Mouse (Mus musculus) intestine, embryonic 14.5 days (tissue): ENCODE results near the gene Dlgap5. TPM values are rescaled to one million over a fixed set of nuclear protein-coding genes. Genes with fewer than 3 reads are reported as not detected.
"Not testable (repeated sequence)": the region's sequence is repeated elsewhere in the genome, so short reads cannot be mapped to it uniquely, and the experiment has no call there.

Experiments used
- ATAC-seq: fragments of 200-750 bp; cut with Nextera tagmentation; replicated peaks from 2 replicates; pipeline ENCODE4 v1.8.0; 2017; ENCODE audit warnings: low read depth, moderate number of reproducible peaks, moderate TSS enrichment, moderate library complexity; ENCODE audit not compliant: low FRiP score, low TSS enrichment
- DNase-seq: peaks from one replicate; pipeline ENCODE4 v3.0.0-alpha.2; 2018; ENCODE audit warnings: low spot score
- H3K27ac ChIP-seq: fragments of 300-500 bp; sonication (generic); 2 replicates; pipeline ENCODE4 v1.5.1; 2014; ENCODE audit warnings: low read depth, mild to moderate bottlenecking, control low read depth
- H3K27me3 ChIP-seq: fragments of 300-500 bp; sonication (generic); replicated peaks from 2 replicates; pipeline ENCODE4 v1.6.1; 2014; ENCODE audit warnings: low read length, control low read depth; ENCODE audit not compliant: control insufficient read depth, insufficient read depth
- H3K36me3 ChIP-seq: fragments of 300-500 bp; sonication (generic); 2 replicates; pipeline ENCODE4 v1.6.1; 2014; ENCODE audit warnings: low read length, control low read depth; ENCODE audit not compliant: control insufficient read depth, insufficient read depth
- H3K4me1 ChIP-seq: fragments of 300-500 bp; sonication (generic); replicated peaks from 2 replicates; pipeline ENCODE4 v1.6.1; 2014; ENCODE audit warnings: low read length, control low read depth, mixed read lengths; ENCODE audit not compliant: control insufficient read depth, insufficient read depth
- H3K4me2 ChIP-seq: fragments of 300-500 bp; sonication (generic); 2 replicates; pipeline ENCODE4 v1.6.1; 2014; ENCODE audit warnings: low read length
- H3K4me3 ChIP-seq: fragments of 300-500 bp; sonication (generic); 2 replicates; pipeline ENCODE4 v1.5.1; 2014; ENCODE audit warnings: low read depth, low read length, control low read depth, mixed read lengths
- H3K9ac ChIP-seq: fragments of 300-500 bp; sonication (generic); 2 replicates; pipeline ENCODE4 v1.6.1; 2014; ENCODE audit warnings: mild to moderate bottlenecking, low read length
- H3K9me3 ChIP-seq: fragments of 300-500 bp; sonication (generic); 2 replicates; pipeline ENCODE4 v1.6.1; 2016; ENCODE audit warnings: low read length, control low read depth; ENCODE audit not compliant: control insufficient read depth
- WGBS: fragments of 180-500 bp; shearing (Covaris S2); extraction: QIAGEN DNeasy Blood & Tissue Kit; methylation state at CpG from one replicate; pipeline ENCODE4 v1.1.7; 2014; 5-methylcytosine and 5-hydroxymethylcytosine counted together
- polyA plus RNA-seq: library from polyadenylated mRNA; unstranded; fragments of >200 nt; fragmentation: Nextera tagmentation; extraction: Ambion mirVana; gene quantifications from 2 replicates; pipeline ENCODE4 v1.2.1, GENCODE M21; 2014

Gene Dlgap5
- polyA plus RNA-seq, result 39.5 and 49.9 TPM in 2 replicates

DNA sequence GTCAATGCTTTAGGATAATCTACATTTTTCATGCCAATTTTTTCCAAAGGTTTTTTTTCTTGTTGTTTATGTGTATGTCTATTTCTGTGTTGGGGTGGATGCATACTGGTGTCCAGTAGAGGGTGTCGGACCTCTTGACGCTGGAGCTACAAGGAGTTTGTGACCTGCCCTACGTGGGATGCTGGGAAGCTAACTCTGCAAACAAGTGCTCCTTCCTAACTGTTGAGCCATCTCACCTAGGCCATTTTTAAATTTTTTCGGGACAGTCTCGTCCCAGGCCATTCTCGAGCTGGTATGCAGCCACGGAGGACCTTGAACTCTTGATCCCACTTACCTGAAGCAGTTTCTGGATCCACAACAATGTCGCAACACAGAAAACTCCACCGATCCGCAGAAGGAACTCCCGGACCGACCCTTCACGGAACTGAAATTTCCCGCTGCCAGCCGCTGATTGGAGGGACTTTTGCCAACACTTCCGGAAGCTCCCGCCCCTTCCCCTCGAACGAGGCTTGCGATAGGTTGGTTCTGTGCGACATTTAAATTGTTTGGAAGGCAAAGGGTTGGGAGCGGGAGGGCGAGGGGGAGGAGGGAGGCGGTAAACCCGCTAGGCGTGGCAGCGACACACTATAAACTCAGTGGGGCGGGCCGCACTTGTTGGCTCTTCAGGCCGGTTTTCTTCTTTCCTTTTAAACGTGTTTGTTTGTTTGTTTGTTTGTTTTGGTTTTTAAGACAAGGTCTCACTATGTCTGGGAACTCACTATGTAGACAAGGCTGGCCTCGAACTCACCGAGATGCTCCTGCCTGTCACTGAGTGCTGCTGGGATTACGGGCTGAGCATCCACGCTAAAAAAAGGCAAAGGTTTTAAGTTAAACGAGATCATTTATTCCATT, at the start of gene Dlgap5:
Gene Dlgap5 (minus strand): TSS at position 633 of the 891 bp plus-strand sequence.
- peak within 1 kb of the TSS; percentile 49 for H3K9ac ChIP-seq
- peak within 1 kb of the TSS; percentile 45; the same call in 1 of the 2 replicates for H3K27ac ChIP-seq
- H3K36me3 ChIP-seq, result peaks cover 30% of the 10 kb centered on the region
- peaks cover 10% of the 10 kb centered on the region for H3K4me1 ChIP-seq
- DNase-seq (peak; percentile 96), ATAC-seq (peak; percentile 93)
- peak within 1 kb of the TSS; percentile 77 for H3K4me2 ChIP-seq
- peak within 1 kb of the TSS; percentile 61 for H3K4me3 ChIP-seq
- WGBS, result 1% methylated on average over 36 of the region's 36 CpGs
- H3K27me3 ChIP-seq, result no peaks in the 10 kb centered on the region
- H3K9me3 ChIP-seq, result no peaks in the 10 kb centered on the region

DNA sequence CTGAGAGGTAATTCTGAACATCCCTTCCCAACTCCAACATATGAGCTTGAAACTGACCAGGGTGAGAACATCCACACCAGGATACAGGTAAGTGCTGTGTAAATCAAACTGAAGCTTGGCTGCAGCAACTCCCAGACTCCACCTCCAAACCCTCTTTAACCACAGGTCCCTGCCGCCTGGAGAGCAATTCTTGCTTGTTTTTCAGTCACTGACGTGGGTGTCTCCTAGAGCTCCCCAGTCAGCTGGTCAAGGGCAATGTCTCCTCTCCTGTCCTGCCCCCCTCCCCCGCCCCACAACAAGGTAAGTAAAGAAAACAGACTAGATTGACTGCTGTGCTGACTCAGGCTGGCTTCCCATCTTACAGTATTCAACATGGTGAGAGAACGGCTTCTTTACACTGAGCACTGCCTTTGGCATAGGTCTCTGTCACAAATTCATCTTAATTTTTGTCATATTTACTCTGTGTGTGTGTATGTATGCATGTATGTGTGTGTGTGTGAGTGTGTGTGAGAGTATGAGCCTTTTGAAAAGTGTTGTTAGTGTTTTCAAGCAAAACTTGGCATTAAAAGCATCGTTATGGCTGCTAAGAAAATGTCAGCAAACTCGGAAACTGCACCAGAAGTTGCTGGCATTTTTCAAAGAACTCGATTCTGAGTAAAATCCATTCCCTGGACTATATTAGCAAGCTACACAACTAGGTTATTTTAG, 47.4 kb upstream of the Dlgap5 start:
- H3K4me1 ChIP-seq, result no peaks in the 10 kb centered on the region
- no peak for DNase-seq
- no peak overlapping the region for H3K4me2 ChIP-seq
- no peaks in the 10 kb centered on the region for H3K27me3 ChIP-seq
- no peaks in the 10 kb centered on the region for H3K36me3 ChIP-seq
- WGBS, result 46% methylated on average over 7 of the region's 7 CpGs
- H3K4me3 ChIP-seq, result no peak overlapping the region
- no peaks in the 10 kb centered on the region for H3K9me3 ChIP-seq
- H3K9ac ChIP-seq, result no peak overlapping the region
- no peak for ATAC-seq
- H3K27ac ChIP-seq, result no peak overlapping the region

DNA sequence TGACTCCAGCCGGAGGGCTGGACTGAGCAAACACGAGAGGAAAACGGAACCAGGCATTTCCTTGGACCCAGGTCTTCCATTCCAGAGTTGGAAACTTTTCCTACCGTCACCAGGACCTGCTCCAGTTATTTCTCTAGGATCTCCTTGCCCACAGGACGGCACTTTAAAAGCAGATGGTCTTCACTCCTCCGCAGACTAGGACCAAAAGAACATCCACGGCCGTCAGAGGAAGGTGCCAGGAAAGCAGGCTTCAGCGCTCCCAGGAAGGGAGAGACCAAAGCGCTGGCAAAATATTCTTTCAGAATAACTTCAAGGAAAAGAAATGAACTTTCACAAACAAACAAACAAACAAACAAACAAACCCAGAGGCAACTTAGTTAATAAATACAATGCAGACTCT, 46.2 kb upstream of the Dlgap5 start:
- no peak overlapping the region for H3K9ac ChIP-seq
- no peak overlapping the region for H3K27ac ChIP-seq
- H3K9me3 ChIP-seq, result no peaks in the 10 kb centered on the region
- no peaks in the 10 kb centered on the region for H3K27me3 ChIP-seq
- ATAC-seq, result no peak
- 79% methylated on average over 10 of the region's 10 CpGs for WGBS
- H3K4me2 ChIP-seq, result no peak overlapping the region
- no peaks in the 10 kb centered on the region for H3K36me3 ChIP-seq
- no peak overlapping the region for H3K4me3 ChIP-seq
- H3K4me1 ChIP-seq, result no peaks in the 10 kb centered on the region
- no peak for DNase-seq

GRCm38 (mm10) chr14:47462877-47463460, 44.8 kb upstream of the Dlgap5 start:
- H3K4me3 ChIP-seq, result no peak overlapping the region
- H3K4me2 ChIP-seq, result no peak overlapping the region
- H3K27ac ChIP-seq, result no peak overlapping the region
- ATAC-seq, result no peak
- 79% methylated on average over 9 of the region's 9 CpGs for WGBS
- no peaks in the 10 kb centered on the region for H3K36me3 ChIP-seq
- H3K9me3 ChIP-seq, result no peaks in the 10 kb centered on the region
- no peak overlapping the region for H3K9ac ChIP-seq
- DNase-seq, result no peak
- no peaks in the 10 kb centered on the region for H3K4me1 ChIP-seq
- H3K27me3 ChIP-seq, result no peaks in the 10 kb centered on the region

DNA sequence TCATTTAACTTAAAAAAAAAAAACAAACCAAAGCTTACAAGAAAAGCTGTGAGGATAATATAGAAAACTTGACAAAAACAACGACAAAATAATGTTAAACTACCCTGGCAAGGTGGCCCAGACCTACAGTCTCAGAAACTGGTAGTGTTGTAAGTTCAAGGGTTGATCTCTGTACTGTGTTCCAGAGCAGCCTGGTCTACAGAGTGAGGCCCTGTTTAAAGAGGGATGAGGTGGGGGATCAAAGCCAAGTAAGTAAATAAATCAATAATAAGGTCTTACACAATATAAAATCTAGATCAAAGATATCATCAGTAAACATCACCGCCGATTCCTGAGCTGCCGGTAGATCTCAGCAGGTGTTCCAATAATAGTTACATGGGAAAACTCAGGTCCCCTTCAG, 44.2 kb upstream of the Dlgap5 start:
- 72% methylated on average over 4 of the region's 4 CpGs for WGBS
- ATAC-seq, result no peak
- no peaks in the 10 kb centered on the region for H3K36me3 ChIP-seq
- no peaks in the 10 kb centered on the region for H3K4me1 ChIP-seq
- no peak overlapping the region for H3K4me2 ChIP-seq
- H3K27ac ChIP-seq, result no peak overlapping the region
- no peak for DNase-seq
- H3K9me3 ChIP-seq, result no peaks in the 10 kb centered on the region
- H3K9ac ChIP-seq, result no peak overlapping the region
- no peak overlapping the region for H3K4me3 ChIP-seq
- no peaks in the 10 kb centered on the region for H3K27me3 ChIP-seq

DNA sequence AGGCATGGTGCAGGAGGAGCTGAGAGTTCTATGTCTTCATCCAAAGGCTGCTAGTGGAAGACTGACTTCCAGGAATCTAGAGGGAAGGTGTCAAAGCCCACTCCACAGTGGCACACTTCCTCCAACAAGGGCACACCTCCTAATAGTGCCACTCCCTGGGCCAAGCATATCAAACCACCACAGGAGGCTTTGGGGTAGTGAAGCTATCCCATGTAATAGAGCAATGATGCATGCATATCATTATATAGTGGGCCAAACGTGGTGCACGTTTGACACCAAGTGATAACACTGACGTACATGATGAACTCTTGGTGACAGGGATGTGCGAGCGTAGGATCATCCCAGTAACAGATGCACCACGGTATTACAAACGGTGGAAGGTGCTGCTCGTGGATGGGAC, 43.8 kb upstream of the Dlgap5 start:
- WGBS, result 83% methylated on average over 8 of the region's 8 CpGs
- Histone ChIP-seq H3K27ac (no peak overlapping the region), H3K9ac (no peak overlapping the region), H3K4me1 (no peaks in the 10 kb centered on the region), H3K4me2 (no peak overlapping the region), H3K9me3 (no peaks in the 10 kb centered on the region), H3K36me3 (no peaks in the 10 kb centered on the region), H3K27me3 (no peaks in the 10 kb centered on the region), H3K4me3 (no peak overlapping the region)
- no peak for DNase-seq
- no peak for ATAC-seq

DNA sequence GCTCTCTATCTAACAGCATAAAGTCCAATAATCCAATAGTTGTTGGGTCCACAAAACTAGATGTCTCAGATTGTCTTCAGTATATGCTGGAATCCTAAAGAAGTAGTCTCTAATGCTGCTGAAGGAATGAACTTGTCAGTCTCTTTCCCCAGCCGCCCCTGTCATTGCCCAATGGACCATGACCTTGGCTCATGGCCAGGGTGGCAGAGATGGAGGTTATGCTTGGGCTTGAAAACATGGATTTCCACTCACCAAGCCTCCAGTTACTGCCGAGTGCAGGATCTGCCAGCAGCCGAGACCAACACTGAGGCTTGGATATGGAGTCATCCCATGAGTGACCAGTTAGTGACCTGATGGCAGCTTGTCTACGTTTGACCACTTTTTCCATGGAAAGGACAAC, 41.3 kb upstream of the Dlgap5 start:
- no peak for ATAC-seq

GRCm38 (mm10) chr14:47450121-47450520, 31.9 kb upstream of the Dlgap5 start, which contains the start of gene Fbxo34:
Gene Fbxo34 (plus strand): TSS chr14:47450421.
- not testable (repeated sequence) for H3K9me3 ChIP-seq, H3K4me1 ChIP-seq, H3K9ac ChIP-seq, H3K27me3 ChIP-seq, DNase-seq, ATAC-seq, H3K4me3 ChIP-seq, H3K36me3 ChIP-seq, H3K4me2 ChIP-seq, H3K27ac ChIP-seq
- 93% methylated on average over 2 of the region's 5 CpGs for WGBS

More for the DNA sequence above, 41.3 kb upstream of the Dlgap5 start:
- Histone ChIP-seq H3K27me3 (no peaks in the 10 kb centered on the region), H3K4me3 (no peak overlapping the region), H3K4me2 (no peak overlapping the region), H3K4me1 (no peaks in the 10 kb centered on the region), H3K27ac (no peak overlapping the region), H3K9me3 (no peaks in the 10 kb centered on the region), H3K9ac (no peak overlapping the region), H3K36me3 (no peaks in the 10 kb centered on the region)
- no peak for DNase-seq
- WGBS, result 82% methylated on average over 4 of the region's 4 CpGs
